Mouse (Mus musculus): ENCODE data around the gene Thra. TPM values are rescaled to one million over a fixed set of nuclear protein-coding genes. Genes with fewer than 3 reads are reported as not detected.

The Thra gene
- polyA plus RNA-seq, 1 experiment from 2014 or later, result 27.0 TPM

DNA sequence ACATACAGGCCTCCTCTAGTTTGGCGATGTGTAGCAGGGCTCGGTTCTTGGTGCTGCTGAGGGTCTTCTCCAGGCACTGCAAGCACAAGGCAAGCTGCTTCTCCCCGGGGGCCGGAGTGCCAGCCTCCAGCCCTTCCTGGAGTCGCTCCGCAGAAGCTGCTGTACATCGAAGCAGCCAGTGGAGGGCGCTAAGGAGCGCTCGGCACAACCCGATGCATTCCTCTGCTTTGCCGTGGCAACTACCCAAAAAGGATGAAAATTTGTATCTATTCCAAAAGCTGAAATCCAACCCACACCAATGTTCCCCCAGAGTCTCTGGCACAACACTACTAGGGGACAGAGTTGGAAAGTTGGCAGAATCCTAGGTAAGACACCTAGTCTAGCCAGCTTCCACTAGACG is 22.5 kb upstream of the Thra start:
- H3K9ac ChIP-seq, result no peak overlapping the region
- H3K27ac ChIP-seq (ENCODE audit: poor library complexity, severe bottlenecking), result no peak overlapping the region

DNA sequence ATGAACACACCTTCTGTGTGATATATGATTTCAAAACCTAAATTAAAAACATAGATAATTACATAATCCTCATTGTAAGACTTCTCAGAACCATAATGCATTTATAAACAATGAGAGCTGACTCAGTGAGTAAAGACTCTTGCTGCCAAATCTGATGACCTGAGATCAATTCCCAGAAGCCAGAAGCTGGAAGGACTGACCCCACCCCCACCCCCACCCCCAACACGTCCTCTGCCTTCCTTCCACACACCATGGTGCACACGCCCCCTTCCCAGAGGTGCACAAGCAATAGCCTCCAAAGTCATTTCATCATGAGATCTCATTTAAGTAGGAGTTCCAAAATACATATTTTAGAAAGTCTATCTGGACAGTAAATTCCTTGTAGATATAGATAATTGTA is 19.7 kb upstream of the Thra start:
- Histone ChIP-seq H3K4me2 (no peak overlapping the region), H3K27ac (ENCODE audit: poor library complexity, severe bottlenecking) (no peak overlapping the region), H3K36me3 (peaks cover 50% of the 10 kb centered on the region), H3K9ac (no peak overlapping the region), H3K4me3 (no peak overlapping the region), H3K27me3 (replicated peaks) (no peaks in the 10 kb centered on the region), H3K4me1 (replicated peaks) (peaks cover 22% of the 10 kb centered on the region), H3K9me3 (replicated peaks) (no peaks in the 10 kb centered on the region)
- no peak for ATAC-seq (ENCODE audit: insufficient number of reproducible peaks, low FRiP score)
- WGBS, result 76% methylated on average over 2 of the region's 2 CpGs

More for the DNA sequence above, 22.5 kb upstream of the Thra start:
- Histone ChIP-seq H3K4me2 (no peak overlapping the region), H3K36me3 (peaks cover 57% of the 10 kb centered on the region), H3K4me3 (no peak overlapping the region), H3K4me1 (replicated peaks) (peaks cover 22% of the 10 kb centered on the region), H3K27me3 (replicated peaks) (no peaks in the 10 kb centered on the region), H3K9me3 (replicated peaks) (no peaks in the 10 kb centered on the region)
- ATAC-seq (ENCODE audit: insufficient number of reproducible peaks, low FRiP score), result no peak
- WGBS, result 25% methylated on average over 13 of the region's 13 CpGs

DNA sequence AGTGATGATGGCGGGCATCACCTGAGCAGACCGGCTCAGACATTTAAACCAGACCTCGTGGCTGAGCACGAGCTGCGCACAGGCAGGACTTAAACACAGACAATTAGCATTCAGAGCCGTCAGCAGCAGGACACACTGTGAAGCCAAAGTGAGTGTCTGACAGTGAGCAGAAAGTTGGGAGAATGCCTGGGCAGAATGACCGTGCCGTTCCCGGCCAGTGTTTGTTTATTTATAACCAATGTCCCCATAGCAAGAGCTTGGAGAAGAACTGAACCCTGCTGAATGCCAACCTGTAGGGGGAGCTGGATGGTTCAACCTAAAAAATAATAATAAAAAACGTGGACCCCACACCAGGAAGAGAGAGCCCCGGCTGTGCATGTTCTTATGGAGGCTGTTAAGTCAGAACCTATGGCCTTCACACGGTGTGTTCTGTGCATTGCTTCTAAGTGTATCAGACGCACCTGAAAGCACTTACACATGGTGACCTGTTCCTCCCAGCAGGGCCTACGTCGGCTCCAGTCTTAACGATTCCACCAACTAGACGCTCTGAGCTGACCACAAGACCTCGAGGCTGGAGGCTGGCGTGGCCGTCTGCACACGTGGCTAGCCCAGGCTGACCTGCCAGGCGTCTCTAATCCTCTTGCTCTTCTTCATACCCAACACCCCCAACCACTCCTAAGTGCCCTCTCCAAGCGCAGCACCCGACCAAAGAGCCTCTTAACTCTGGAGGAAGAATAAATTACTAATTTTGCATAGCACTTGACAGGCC is 18.8 kb upstream of the Thra start:
- Histone ChIP-seq H3K36me3 (peaks cover 49% of the 10 kb centered on the region), H3K27me3 (replicated peaks) (no peaks in the 10 kb centered on the region), H3K4me3 (no peak overlapping the region), H3K9me3 (replicated peaks) (no peaks in the 10 kb centered on the region), H3K4me2 (peak overlapping the region; percentile 39), H3K27ac (ENCODE audit: poor library complexity, severe bottlenecking) (peak overlapping the region; percentile 76), H3K4me1 (replicated peaks) (peaks cover 22% of the 10 kb centered on the region), H3K9ac (no peak overlapping the region)
- WGBS, result 51% methylated on average over 24 of the region's 24 CpGs
- ATAC-seq (ENCODE audit: insufficient number of reproducible peaks, low FRiP score), result peak; percentile 24; the same call in 1 of the 2 replicates

DNA sequence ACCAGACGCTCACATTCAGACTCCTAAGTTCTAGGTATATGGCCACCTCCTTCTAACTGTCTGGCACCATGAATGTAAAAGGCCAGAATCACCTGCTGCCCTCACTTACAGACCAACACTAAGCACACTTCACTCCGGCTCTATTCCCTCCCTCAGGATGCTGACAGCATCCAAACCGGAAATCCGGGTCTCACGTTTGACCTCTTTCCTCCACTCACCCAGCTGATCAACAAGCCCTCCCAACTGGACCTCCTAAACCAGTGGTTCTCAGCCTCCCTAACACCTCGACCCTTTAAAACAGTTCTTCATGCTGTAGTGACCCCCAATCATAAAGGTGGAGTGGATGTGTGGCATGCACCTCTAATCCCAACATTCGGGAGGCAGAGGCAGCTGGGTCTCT is 17.3 kb upstream of the Thra start:
- no peak for ATAC-seq (ENCODE audit: insufficient number of reproducible peaks, low FRiP score)
- Histone ChIP-seq H3K4me1 (replicated peaks) (peaks cover 18% of the 10 kb centered on the region), H3K9ac (no peak overlapping the region), H3K27ac (ENCODE audit: poor library complexity, severe bottlenecking) (no peak overlapping the region; the same call in 1 of the 2 replicates), H3K4me2 (no peak overlapping the region), H3K27me3 (replicated peaks) (no peaks in the 10 kb centered on the region), H3K4me3 (no peak overlapping the region), H3K9me3 (replicated peaks) (no peaks in the 10 kb centered on the region), H3K36me3 (peaks cover 49% of the 10 kb centered on the region)
- WGBS, result 68% methylated on average over 7 of the region's 7 CpGs

DNA sequence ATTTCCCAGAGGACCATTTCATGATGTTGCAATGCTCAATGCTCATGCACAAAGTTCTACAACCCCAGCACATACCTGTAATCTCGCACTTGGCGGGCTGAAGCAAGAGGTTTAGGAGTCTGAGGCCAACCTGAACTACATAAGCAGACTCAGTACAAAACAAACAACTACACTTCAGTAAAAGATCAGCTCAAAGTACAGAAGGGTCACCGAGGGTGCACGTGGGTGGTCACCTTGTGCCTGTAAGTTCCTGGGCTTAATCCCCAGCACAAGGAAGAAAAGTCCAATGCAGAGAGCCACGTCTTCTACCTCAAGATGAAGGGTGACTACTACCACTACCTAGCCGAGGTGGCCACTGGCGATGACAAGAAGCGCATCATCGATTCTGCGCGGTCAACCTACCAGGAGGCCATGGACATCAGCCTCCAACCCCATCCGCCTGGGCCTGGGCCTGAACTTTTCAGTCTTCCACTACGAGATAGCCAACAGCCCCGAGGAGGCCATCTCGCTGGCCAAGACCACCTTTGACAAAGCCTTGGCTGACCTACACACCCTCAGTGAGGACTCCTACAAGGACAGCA is 14.4 kb upstream of the Thra start:
- no peak overlapping the region for H3K4me3 ChIP-seq
- no peak overlapping the region for H3K9ac ChIP-seq
- H3K4me1 ChIP-seq (replicated peaks), result peaks cover 17% of the 10 kb centered on the region
- peaks cover 42% of the 10 kb centered on the region for H3K36me3 ChIP-seq
- no peak overlapping the region for H3K27ac ChIP-seq (ENCODE audit: poor library complexity, severe bottlenecking)
- no peaks in the 10 kb centered on the region for H3K27me3 ChIP-seq (replicated peaks)
- no peaks in the 10 kb centered on the region for H3K9me3 ChIP-seq (replicated peaks)
- WGBS, result 93% methylated on average over 15 of the region's 15 CpGs
- no peak overlapping the region for H3K4me2 ChIP-seq
- ATAC-seq (ENCODE audit: insufficient number of reproducible peaks, low FRiP score), result no peak

DNA sequence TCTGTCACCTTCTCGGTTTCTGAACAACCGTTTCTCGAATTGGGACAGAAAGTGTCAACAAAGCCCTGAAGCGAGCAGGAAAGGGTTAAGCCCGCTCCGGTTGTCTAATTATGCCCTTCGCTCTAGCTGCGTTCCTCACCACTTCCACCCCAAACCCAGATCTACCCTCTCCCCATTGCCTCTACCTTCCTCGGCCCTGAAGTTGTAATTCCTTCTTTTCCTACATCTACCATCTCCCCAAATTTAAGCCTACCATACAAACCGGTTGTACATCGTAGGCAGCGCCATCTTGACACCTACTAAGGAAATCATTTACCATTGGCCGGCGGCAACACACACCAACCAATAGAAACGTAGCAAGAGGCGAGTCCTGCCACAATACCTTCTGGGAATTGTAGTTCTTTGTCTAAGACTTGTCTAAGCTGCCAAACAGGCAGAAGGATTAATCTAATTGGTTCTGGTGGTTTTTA is 11.3 kb upstream of the Thra start, which contains the start of gene Med24:
TSS of gene Med24 (minus strand) at position 317 of the 470 bp plus-strand sequence.
- Histone ChIP-seq H3K4me2 (peak within 1 kb of the TSS; percentile 89), H3K9ac (peak within 1 kb of the TSS; percentile 74), H3K27ac (ENCODE audit: poor library complexity, severe bottlenecking) (no peak within 1 kb of the TSS), H3K9me3 (replicated peaks) (peaks cover 2% of the 10 kb centered on the region), H3K4me1 (replicated peaks) (peaks cover 5% of the 10 kb centered on the region), H3K4me3 (peak within 1 kb of the TSS; percentile 77), H3K27me3 (replicated peaks) (no peaks in the 10 kb centered on the region), H3K36me3 (peaks cover 35% of the 10 kb centered on the region)
- WGBS, result 0% methylated on average over 16 of the region's 16 CpGs
- peak; percentile 88 for ATAC-seq (ENCODE audit: insufficient number of reproducible peaks, low FRiP score)

DNA sequence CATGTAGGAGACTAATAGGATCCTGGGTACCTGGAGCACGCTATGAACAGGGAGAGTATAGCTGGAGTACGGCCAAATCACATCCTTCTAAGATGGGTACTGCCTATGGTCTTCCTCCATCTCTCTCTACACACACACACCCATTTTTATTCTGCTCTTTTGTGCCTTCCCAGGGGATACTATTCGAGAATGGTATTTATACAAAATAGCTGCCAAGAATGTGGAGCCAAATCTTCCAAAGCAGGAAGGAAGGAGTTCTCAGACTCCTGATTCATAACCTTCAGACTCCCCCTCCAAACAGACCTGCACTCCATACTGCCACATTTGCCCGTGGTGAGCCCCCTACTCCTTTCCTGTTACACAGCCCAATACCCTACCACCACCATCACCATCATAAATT is 9.7 kb upstream of the Thra start:
- H3K27ac ChIP-seq (ENCODE audit: poor library complexity, severe bottlenecking), result no peak overlapping the region
- 58% methylated on average over 4 of the region's 4 CpGs for WGBS
- H3K27me3 ChIP-seq (replicated peaks), result no peaks in the 10 kb centered on the region
- no peak overlapping the region for H3K4me2 ChIP-seq
- H3K36me3 ChIP-seq, result peaks cover 21% of the 10 kb centered on the region
- ATAC-seq (ENCODE audit: insufficient number of reproducible peaks, low FRiP score), result no peak
- no peak overlapping the region for H3K4me3 ChIP-seq
- H3K9me3 ChIP-seq (replicated peaks), result peaks cover 7% of the 10 kb centered on the region
- no peak overlapping the region for H3K9ac ChIP-seq
- H3K4me1 ChIP-seq (replicated peaks), result peaks cover 5% of the 10 kb centered on the region

DNA sequence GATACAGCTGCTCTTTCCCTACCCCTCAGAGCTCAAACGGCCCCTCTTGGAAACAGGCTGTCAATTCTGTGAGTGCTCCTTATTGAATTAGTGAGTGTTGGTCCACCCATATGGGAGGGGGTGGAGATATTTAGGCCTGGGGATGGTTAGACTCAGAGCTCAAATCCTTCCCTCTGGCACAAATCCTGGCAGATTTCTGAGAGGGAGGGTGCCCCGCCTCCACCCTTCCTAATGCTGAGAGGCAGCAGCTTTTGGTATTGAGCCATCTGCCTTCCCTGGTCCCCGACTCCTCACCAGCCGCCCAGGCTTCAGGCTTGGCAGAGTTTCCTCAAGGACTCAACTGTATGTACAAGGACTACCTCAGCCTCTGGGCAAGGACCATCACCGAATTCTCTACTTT is 9.3 kb upstream of the Thra start:
- Histone ChIP-seq H3K4me1 (replicated peaks) (peaks cover 5% of the 10 kb centered on the region), H3K27ac (ENCODE audit: poor library complexity, severe bottlenecking) (no peak overlapping the region), H3K9me3 (replicated peaks) (peaks cover 7% of the 10 kb centered on the region), H3K36me3 (peaks cover 16% of the 10 kb centered on the region), H3K4me3 (no peak overlapping the region), H3K4me2 (no peak overlapping the region), H3K9ac (no peak overlapping the region), H3K27me3 (replicated peaks) (no peaks in the 10 kb centered on the region)
- 66% methylated on average over 5 of the region's 5 CpGs for WGBS
- no peak for ATAC-seq (ENCODE audit: insufficient number of reproducible peaks, low FRiP score)

DNA sequence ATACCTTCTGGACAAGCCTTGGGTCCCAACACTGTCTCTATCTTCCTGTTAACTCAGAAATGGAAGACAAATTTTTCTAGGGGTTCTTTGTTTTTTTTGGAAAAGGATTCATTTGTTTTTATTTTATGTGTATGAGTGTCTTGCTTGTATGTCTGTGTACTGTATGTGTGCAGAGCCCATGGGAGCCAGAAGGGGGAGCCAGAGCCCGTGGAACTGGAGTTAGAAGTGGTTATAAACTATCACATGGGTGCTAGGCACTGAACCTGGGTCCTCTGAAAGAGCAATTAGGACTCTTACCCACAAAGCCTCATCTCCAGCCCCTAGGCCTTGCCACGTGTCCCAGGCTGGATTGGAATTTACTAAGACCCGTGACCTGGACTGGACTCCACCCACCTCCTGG is 6.4 kb upstream of the Thra start:
- Histone ChIP-seq H3K27me3 (replicated peaks) (no peaks in the 10 kb centered on the region), H3K36me3 (no peaks in the 10 kb centered on the region), H3K4me1 (replicated peaks) (peaks cover 8% of the 10 kb centered on the region), H3K4me3 (no peak overlapping the region), H3K9ac (no peak overlapping the region), H3K27ac (ENCODE audit: poor library complexity, severe bottlenecking) (no peak overlapping the region), H3K9me3 (replicated peaks) (peaks cover 7% of the 10 kb centered on the region), H3K4me2 (no peak overlapping the region)
- no peak for ATAC-seq (ENCODE audit: insufficient number of reproducible peaks, low FRiP score)
- 71% methylated on average over 3 of the region's 3 CpGs for WGBS

DNA sequence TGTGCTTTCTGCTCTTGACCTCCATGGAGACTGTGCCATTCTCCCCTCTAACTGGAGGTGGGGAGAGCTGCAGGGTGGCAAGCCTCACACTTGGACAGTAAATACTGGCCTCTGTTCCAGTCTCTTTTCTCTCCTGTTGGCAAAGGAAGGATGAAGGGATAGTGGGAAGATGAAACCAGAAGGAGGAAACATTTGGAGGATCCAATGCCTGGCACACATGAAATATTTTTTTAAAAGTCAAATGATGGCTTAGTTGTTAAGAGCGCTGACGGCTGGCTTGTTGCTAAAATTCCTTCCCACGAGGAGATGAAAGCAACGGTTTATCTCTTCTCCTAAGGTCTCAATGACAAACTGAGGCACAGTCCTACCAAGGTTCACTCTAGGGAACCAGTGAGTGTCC is 5.3 kb upstream of the Thra start:
- no peak for ATAC-seq (ENCODE audit: insufficient number of reproducible peaks, low FRiP score)
- no peak overlapping the region for H3K4me3 ChIP-seq
- peaks cover 7% of the 10 kb centered on the region for H3K9me3 ChIP-seq (replicated peaks)
- no peak overlapping the region for H3K4me2 ChIP-seq
- H3K36me3 ChIP-seq, result no peaks in the 10 kb centered on the region
- no peak overlapping the region for H3K9ac ChIP-seq
- 75% methylated on average over 4 of the region's 4 CpGs for WGBS
- no peak overlapping the region for H3K27ac ChIP-seq (ENCODE audit: poor library complexity, severe bottlenecking)
- peaks cover 17% of the 10 kb centered on the region for H3K4me1 ChIP-seq (replicated peaks)
- no peaks in the 10 kb centered on the region for H3K27me3 ChIP-seq (replicated peaks)

DNA sequence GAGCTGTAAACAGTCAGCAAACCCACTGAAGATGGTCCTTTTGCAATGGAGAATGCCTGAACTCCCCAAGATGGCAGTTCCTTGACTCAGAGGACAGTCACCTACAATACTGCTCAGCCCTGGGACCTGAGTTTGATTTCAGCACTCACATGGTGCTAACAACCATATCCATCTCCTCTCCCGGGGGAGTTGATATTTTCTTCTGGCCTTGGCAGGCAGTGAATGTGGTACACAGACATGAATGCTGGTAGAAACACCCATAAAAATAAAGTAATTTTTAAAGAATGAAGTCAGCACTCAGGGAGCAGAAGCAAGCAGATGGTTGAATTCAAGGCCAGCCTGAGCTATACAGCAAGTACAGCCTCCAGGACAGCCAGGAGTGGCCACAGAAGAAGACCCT is 4.3 kb upstream of the Thra start:
- Histone ChIP-seq H3K27ac (ENCODE audit: poor library complexity, severe bottlenecking) (no peak overlapping the region), H3K36me3 (no peaks in the 10 kb centered on the region), H3K4me3 (no peak overlapping the region), H3K9ac (no peak overlapping the region), H3K4me2 (no peak overlapping the region), H3K9me3 (replicated peaks) (peaks cover 7% of the 10 kb centered on the region), H3K4me1 (replicated peaks) (peaks cover 24% of the 10 kb centered on the region), H3K27me3 (replicated peaks) (no peaks in the 10 kb centered on the region)
- no peak for ATAC-seq (ENCODE audit: insufficient number of reproducible peaks, low FRiP score)
- WGBS, result 90% methylated on average over 1 of the region's 1 CpGs
